Mouse (Mus musculus) limb, embryonic 14.5 days (tissue): ENCODE measurements at regions not wholly inside any gene's neighbourhood (a gene's known extent, or its start where the extent isn't known, plus 50 kb on each side); places are given as distances from the start of the nearest gene placed in this dataset.

ENCODE experiments used
- ATAC-seq: fragments of 200-750 bp; cut with Nextera tagmentation; 2 replicates; pipeline ENCODE4 v1.8.0; 2017; ENCODE audit warnings: low read depth, moderate number of reproducible peaks, moderate TSS enrichment; ENCODE audit not compliant: low FRiP score
- DNase-seq: peaks from one replicate; pipeline ENCODE4 v3.0.0-alpha.2; 2015; ENCODE audit warnings: low spot score
- H3K27ac ChIP-seq: fragments of 300-500 bp; sonication (generic); replicated peaks from 2 replicates; pipeline ENCODE4 v1.5.1; 2014; ENCODE audit warnings: low read depth, mild to moderate bottlenecking, low read length, moderate library complexity, mixed read lengths
- H3K27me3 ChIP-seq: fragments of 300-500 bp; sonication (generic); 2 replicates; pipeline ENCODE4 v1.6.1; 2014; ENCODE audit warnings: low read length, mixed read lengths; ENCODE audit not compliant: control insufficient read depth, insufficient read depth
- H3K36me3 ChIP-seq: fragments of 300-500 bp; sonication (generic); 2 replicates; pipeline ENCODE4 v1.6.1; 2014; ENCODE audit warnings: mild to moderate bottlenecking, low read length, moderate library complexity, mixed read lengths; ENCODE audit not compliant: control insufficient read depth, insufficient read depth
- H3K4me1 ChIP-seq: fragments of 300-500 bp; sonication (generic); 2 replicates; pipeline ENCODE4 v1.6.1; 2014; ENCODE audit warnings: antibody characterized with exemption, low read length, mixed read lengths; ENCODE audit not compliant: control insufficient read depth, insufficient read depth
- H3K4me2 ChIP-seq: fragments of 300-500 bp; sonication (generic); replicated peaks from 2 replicates; pipeline ENCODE4 v1.6.1; 2014; ENCODE audit warnings: low read depth, mild to moderate bottlenecking, low read length, moderate library complexity; ENCODE audit not compliant: severe bottlenecking
- H3K4me3 ChIP-seq: fragments of 300-500 bp; sonication (generic); replicated peaks from 2 replicates; pipeline ENCODE4 v1.5.1; 2014; ENCODE audit warnings: low read length
- H3K9ac ChIP-seq: fragments of 300-500 bp; sonication (generic); 2 replicates; pipeline ENCODE4 v1.6.1; 2014; ENCODE audit warnings: mild to moderate bottlenecking, low read depth, low read length, moderate library complexity; ENCODE audit not compliant: severe bottlenecking
- H3K9me3 ChIP-seq: fragments of 300-500 bp; sonication (generic); 2 replicates; pipeline ENCODE4 v1.6.1; 2016; ENCODE audit warnings: low read length; ENCODE audit not compliant: control insufficient read depth
- POLR2A ChIP-seq: fragments of 200-500 bp; IDR thresholded peaks from 2 replicates; pipeline ENCODE4 v1.8.0; 2012; ENCODE audit warnings: inconsistent platforms, mild to moderate bottlenecking, moderate library complexity, borderline replicate concordance; ENCODE audit not compliant: insufficient read depth, insufficient read length; ENCODE audit errors: extremely low read depth
- WGBS: fragments of 180-500 bp; shearing (Covaris S2); extraction: QIAGEN DNeasy Blood & Tissue Kit; methylation state at CpG from one replicate; pipeline ENCODE4 v1.1.7; 2014; 5-methylcytosine and 5-hydroxymethylcytosine counted together

- no peak overlapping the region for H3K4me2 ChIP-seq
- H3K9me3 ChIP-seq: no peaks in the 10 kb centered on the region
- no peak overlapping the region for H3K27ac ChIP-seq
- 88% methylated on average over 5 of the region's 5 CpGs for WGBS
- DNase-seq: no peak
- no peak for ATAC-seq
- H3K36me3 ChIP-seq: no peaks in the 10 kb centered on the region
- no peak for TF ChIP-seq POLR2A
- no peak overlapping the region for H3K9ac ChIP-seq
- no peaks in the 10 kb centered on the region for H3K27me3 ChIP-seq
- no peaks in the 10 kb centered on the region for H3K4me1 ChIP-seq
- no peak overlapping the region for H3K4me3 ChIP-seq
Observed at GRCm38 (mm10) chr3:121088724-121089123, 82.8 kb downstream of the Rwdd3 start.

GRCm38 (mm10) chr3:121068676-121069075, 102.8 kb downstream of the Rwdd3 start:
- no peaks in the 10 kb centered on the region for H3K4me1 ChIP-seq
- H3K36me3 ChIP-seq: no peaks in the 10 kb centered on the region
- no peaks in the 10 kb centered on the region for H3K9me3 ChIP-seq
- H3K27me3 ChIP-seq: no peaks in the 10 kb centered on the region
- H3K27ac ChIP-seq: no peak overlapping the region
- H3K9ac ChIP-seq: no peak overlapping the region
- 68% methylated on average over 5 of the region's 5 CpGs for WGBS
- no peak for ATAC-seq
- no peak overlapping the region for H3K4me2 ChIP-seq
- no peak overlapping the region for H3K4me3 ChIP-seq
- DNase-seq: no peak
- no peak for TF ChIP-seq POLR2A

DNA sequence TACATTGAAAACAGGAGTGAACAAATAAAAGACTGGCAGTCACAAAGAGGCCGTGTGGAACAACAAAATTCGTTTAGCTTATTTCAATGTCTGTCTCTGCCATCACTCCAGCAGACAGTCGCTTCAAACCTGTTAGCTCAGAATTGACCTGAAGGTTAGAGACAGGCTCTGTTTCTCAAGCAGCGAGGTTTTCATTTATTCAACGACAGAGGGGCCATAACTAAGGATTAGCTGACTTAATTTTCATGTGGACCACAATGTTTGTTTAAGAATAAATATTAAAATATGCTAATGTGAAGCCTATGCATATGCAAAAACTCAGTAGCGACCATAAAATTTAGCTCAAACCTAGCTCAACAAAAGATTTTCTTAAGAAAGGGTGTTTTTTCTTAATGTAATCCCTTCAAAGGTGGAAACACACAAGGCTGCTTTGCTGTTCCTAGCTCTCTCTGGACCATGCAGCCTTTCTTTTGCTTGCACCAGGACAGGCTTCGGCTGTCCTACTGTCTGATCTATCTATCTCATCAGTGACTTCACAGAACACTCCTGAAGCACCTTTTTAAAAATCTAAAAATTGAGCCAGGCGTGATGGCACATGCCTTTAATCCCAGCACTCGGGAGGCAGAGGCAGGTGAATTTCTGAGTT, 135.5 kb downstream of the Rwdd3 start:
- H3K4me1 ChIP-seq: no peaks in the 10 kb centered on the region
- WGBS: 69% methylated on average over 9 of the region's 9 CpGs
- H3K27ac ChIP-seq: no peak overlapping the region
- no peak overlapping the region for H3K4me3 ChIP-seq
- no peaks in the 10 kb centered on the region for H3K36me3 ChIP-seq
- DNase-seq (no peak), ATAC-seq (no peak)
- no peak overlapping the region for H3K9ac ChIP-seq
- H3K27me3 ChIP-seq: no peaks in the 10 kb centered on the region
- H3K9me3 ChIP-seq: no peaks in the 10 kb centered on the region
- TF ChIP-seq POLR2A: no peak
- no peak overlapping the region for H3K4me2 ChIP-seq

GRCm38 (mm10) chr3:121025546-121026157, 145.8 kb downstream of the Rwdd3 start:
- Histone ChIP-seq H3K4me2 (no peak overlapping the region), H3K9me3 (no peaks in the 10 kb centered on the region), H3K36me3 (no peaks in the 10 kb centered on the region), H3K27me3 (no peaks in the 10 kb centered on the region), H3K4me3 (no peak overlapping the region), H3K27ac (no peak overlapping the region), H3K9ac (no peak overlapping the region), H3K4me1 (no peaks in the 10 kb centered on the region; the same call in none of the 2 replicates)
- TF ChIP-seq POLR2A: no peak
- ATAC-seq (peak; percentile 34; the same call in 1 of the 2 replicates), DNase-seq (no peak)
- WGBS: 47% methylated on average over 9 of the region's 9 CpGs

DNA sequence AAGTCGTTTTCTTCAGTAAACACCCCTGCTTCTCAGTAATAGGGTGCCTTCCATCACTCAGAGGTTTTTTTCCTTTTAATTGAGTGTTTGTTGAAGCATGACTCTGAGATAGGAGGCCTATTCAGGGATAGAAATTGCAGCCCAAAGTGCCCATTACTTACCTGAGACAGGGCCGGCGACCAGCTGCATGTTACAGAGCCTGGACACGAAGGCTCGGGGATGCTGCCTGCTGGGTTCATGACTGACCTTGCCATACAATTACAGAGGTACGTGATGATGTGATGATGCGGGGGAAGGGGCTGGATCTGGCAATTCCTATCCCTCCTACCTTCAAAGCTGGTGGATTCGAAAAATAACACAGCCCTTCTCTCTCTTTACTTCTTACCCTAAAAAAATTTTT, 146.7 kb downstream of the Rwdd3 start:
- Histone ChIP-seq H3K27ac (no peak overlapping the region), H3K4me3 (no peak overlapping the region), H3K9ac (no peak overlapping the region), H3K36me3 (no peaks in the 10 kb centered on the region), H3K4me1 (no peaks in the 10 kb centered on the region; the same call in none of the 2 replicates), H3K9me3 (no peaks in the 10 kb centered on the region), H3K27me3 (no peaks in the 10 kb centered on the region), H3K4me2 (no peak overlapping the region)
- DNase-seq (no peak), ATAC-seq (no peak)
- WGBS: 42% methylated on average over 8 of the region's 8 CpGs
- no peak for TF ChIP-seq POLR2A
